Mouse (Mus musculus) duodenum, adult 2 months (tissue): ENCODE measurements around the gene Mybpc1. TPM values are rescaled to one million over a fixed set of nuclear protein-coding genes. Genes with fewer than 3 reads are reported as not detected.

ENCODE experiments used
- polyA plus RNA-seq: library from polyadenylated mRNA; depleted of rRNA; stranded (reverse); fragments of >200 nt; gene quantifications from 2 replicates; pipeline ENCODE4 v1.2.3, GENCODE M21; 2012; ENCODE audit warnings: low replicate concordance; rRNA removed

Gene Mybpc1
- polyA plus RNA-seq: not detected in 2 replicates

GRCm38 (mm10) chr10:88604943-88605342 lies at the start of gene Mybpc1:
Gene Mybpc1, minus strand, starts transcription at chr10:88605152.

GRCm38 (mm10) chr10:88503421-88504314 lies 101.3 kb downstream of the Mybpc1 start, which contains the start of gene Chpt1:
Gene Chpt1, minus strand, starts transcription at chr10:88504073.

Other genes starting within 250 kb of the Mybpc1 start
- 3.2 and 4.3 TPM in 2 replicates for gene Dram1, start 226.1 kb downstream of the Mybpc1 start, polyA plus RNA-seq
- 2.1 and 2.8 TPM in 2 replicates for gene Gnptab, start 226.0 kb downstream of the Mybpc1 start, polyA plus RNA-seq
- not detected in 2 replicates for gene Sycp3, start 145.6 kb downstream of the Mybpc1 start, polyA plus RNA-seq
- gene Chpt1, start 101.1 kb downstream of the Mybpc1 start, polyA plus RNA-seq: 109 and 177 TPM in 2 replicates
- gene Spic, start 79.9 kb upstream of the Mybpc1 start, polyA plus RNA-seq: 0.07 TPM in 1 of 2 replicates, not detected in the other
- gene Arl1, start 125.7 kb upstream of the Mybpc1 start, polyA plus RNA-seq: 8.3 and 16.6 TPM in 2 replicates
- gene Utp20, start 221.7 kb upstream of the Mybpc1 start, polyA plus RNA-seq: 0.64 and 1.0 TPM in 2 replicates